Mouse (Mus musculus) cerebellum, adult 2 months (tissue): ENCODE measurements around the gene Zfp91. TPM values are rescaled to one million over a fixed set of nuclear protein-coding genes. Genes with fewer than 3 reads are reported as not detected.

ENCODE experiments used
- DNase-seq, 2 experiments: peaks; one replicate each; pipeline ENCODE4 v3.0.0; 2021
- H3K27ac ChIP-seq: fragments of 200-500 bp; 2 replicates; pipeline ENCODE4 v1.5.1; 2012; ENCODE audit warnings: low read length, control low read depth, inconsistent platforms; ENCODE audit not compliant: insufficient read depth
- H3K27me3 ChIP-seq: fragments of 200-500 bp; 2 replicates; pipeline ENCODE4 v1.6.1; 2012; ENCODE audit warnings: inconsistent platforms, mild to moderate bottlenecking, low read length, moderate library complexity; ENCODE audit not compliant: control insufficient read depth, insufficient read depth
- H3K4me1 ChIP-seq: fragments of 200-500 bp; 2 replicates; pipeline ENCODE4 v1.6.1; 2011; ENCODE audit warnings: low read length; ENCODE audit not compliant: control insufficient read depth, insufficient read depth
- H3K4me3 ChIP-seq: fragments of 200-500 bp; replicated peaks from 2 replicates; pipeline ENCODE3; 2011; ENCODE audit warnings: mild to moderate bottlenecking, low read depth, low read length, control low read depth; ENCODE audit not compliant: insufficient read depth
- CTCF ChIP-seq: fragments of 200-500 bp; IDR thresholded peaks from 2 replicates; pipeline ENCODE4 v1.5.1; 2011; ENCODE audit warnings: low read depth, mild to moderate bottlenecking, control low read depth, low read length, moderate library complexity, borderline replicate concordance; ENCODE audit not compliant: insufficient read depth
- POLR2A ChIP-seq: fragments of 200-500 bp; IDR thresholded peaks from 2 replicates; pipeline ENCODE4 v1.6.1; 2011; ENCODE audit warnings: low read length, control low read depth, borderline replicate concordance; ENCODE audit not compliant: insufficient read depth
- WGBS: fragments of 180-500 bp; shearing (Covaris S2); methylation state at CpG from one replicate; pipeline ENCODE4 v1.1.7; 2018; 5-methylcytosine and 5-hydroxymethylcytosine counted together
- polyA plus RNA-seq: library from polyadenylated mRNA; depleted of rRNA; stranded (reverse); fragments of >200 nt; gene quantifications from 2 replicates; pipeline ENCODE4 v1.2.3, GENCODE M21; 2012; rRNA removed

Gene Zfp91
- 57.6 TPM in 2 replicates for polyA plus RNA-seq

GRCm38 (mm10) chr19:12795511-12796327, at the start of gene Zfp91, which contains the start of gene Lpxn:
Gene Zfp91, minus strand, starts transcription at chr19:12796126.
Gene Lpxn, plus strand, starts transcription at chr19:12796193.
- Histone ChIP-seq H3K27me3 (no peaks in the 10 kb centered on the region), H3K4me1 (no peaks in the 10 kb centered on the region), H3K4me3 (peak within 1 kb of the TSS; percentile 91), H3K27ac (peak within 1 kb of the TSS; percentile 96)
- DNase-seq: peak; percentile 97 to 99
- TF ChIP-seq CTCF (no peak), POLR2A (peak; percentile 41; the same call in 1 of the 2 replicates)
- WGBS: under 1% methylated on average over 70 of the region's 76 CpGs

- WGBS: 92% methylated on average over 1 of the region's 1 CpGs
- DNase-seq: no peak
- H3K4me3 ChIP-seq: no peak overlapping the region
- no peaks in the 10 kb centered on the region for H3K4me1 ChIP-seq
- no peak overlapping the region for H3K27ac ChIP-seq
- H3K27me3 ChIP-seq: no peaks in the 10 kb centered on the region
- TF ChIP-seq POLR2A (no peak), CTCF (no peak)
Observed at GRCm38 (mm10) chr19:12838507-12838906, 42.6 kb upstream of the Zfp91 start.

- H3K27me3 ChIP-seq: no peaks in the 10 kb centered on the region
- 89% methylated on average over 3 of the region's 3 CpGs for WGBS
- no peak overlapping the region for H3K4me3 ChIP-seq
- DNase-seq: no peak
- TF ChIP-seq POLR2A (no peak), CTCF (no peak)
- no peak overlapping the region for H3K27ac ChIP-seq
- no peaks in the 10 kb centered on the region for H3K4me1 ChIP-seq
Observed at GRCm38 (mm10) chr19:12833625-12834024, 37.7 kb upstream of the Zfp91 start.

DNA sequence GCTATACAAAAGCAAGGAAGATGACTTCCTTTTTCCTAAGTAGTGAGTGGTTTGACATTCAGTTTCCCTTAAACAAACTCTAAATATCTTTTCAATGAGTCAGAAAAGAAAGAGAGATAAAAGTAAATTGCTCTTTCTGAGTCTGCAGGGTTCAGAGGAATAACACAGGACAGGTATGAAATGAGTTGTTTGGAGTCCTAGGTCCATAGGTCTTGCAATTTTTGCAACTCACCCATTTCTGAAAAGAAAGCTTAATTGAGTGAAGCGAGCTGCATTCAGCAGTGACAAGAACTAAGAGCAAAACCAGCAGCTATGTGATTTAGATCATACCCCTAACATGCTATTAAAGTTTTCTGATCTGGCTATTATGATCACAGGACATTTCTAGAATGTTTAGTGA, 35.6 kb upstream of the Zfp91 start:
- no peak overlapping the region for H3K4me3 ChIP-seq
- DNase-seq: no peak
- no peaks in the 10 kb centered on the region for H3K4me1 ChIP-seq
- H3K27ac ChIP-seq: no peak overlapping the region
- 59% methylated on average over 1 of the region's 1 CpGs for WGBS
- H3K27me3 ChIP-seq: no peaks in the 10 kb centered on the region
- TF ChIP-seq POLR2A: no peak
- no peak for TF ChIP-seq CTCF

- Histone ChIP-seq H3K27ac (no peak overlapping the region), H3K4me3 (no peak overlapping the region), H3K27me3 (no peaks in the 10 kb centered on the region), H3K4me1 (no peaks in the 10 kb centered on the region)
- DNase-seq: no peak
- WGBS: 64% methylated on average over 2 of the region's 2 CpGs
- no peak for TF ChIP-seq POLR2A
- TF ChIP-seq CTCF: no peak
Observed at GRCm38 (mm10) chr19:12830823-12831430, 35.0 kb upstream of the Zfp91 start.

- no peak for DNase-seq
- H3K4me3 ChIP-seq: no peak overlapping the region
- WGBS: 71% methylated on average over 4 of the region's 4 CpGs
- H3K27ac ChIP-seq: no peak overlapping the region
- no peaks in the 10 kb centered on the region for H3K4me1 ChIP-seq
- TF ChIP-seq CTCF (no peak), POLR2A (no peak)
- no peaks in the 10 kb centered on the region for H3K27me3 ChIP-seq
Observed at GRCm38 (mm10) chr19:12824549-12824948, 28.6 kb upstream of the Zfp91 start.

DNA sequence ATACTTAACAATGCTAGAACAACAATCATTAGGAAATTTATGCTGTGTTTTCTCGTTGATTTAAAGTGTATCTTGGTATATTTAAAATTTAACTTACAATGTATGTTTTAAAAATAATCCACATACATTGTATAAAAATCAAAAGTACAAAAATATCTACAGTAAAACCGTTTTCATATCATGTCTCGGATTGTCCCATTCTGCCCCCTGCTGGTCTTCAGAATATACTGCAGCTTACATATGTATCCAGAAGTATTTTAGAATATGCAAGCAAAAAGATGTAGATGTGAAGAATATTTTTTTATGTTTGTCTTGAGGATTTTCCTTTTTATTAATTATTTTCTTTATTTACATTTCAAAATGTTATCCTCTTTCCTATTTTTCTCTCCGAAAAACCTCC, 24.5 kb upstream of the Zfp91 start:
- no peak overlapping the region for H3K4me3 ChIP-seq
- H3K27ac ChIP-seq: no peak overlapping the region
- TF ChIP-seq CTCF (0 out of 2 replicates have a peak, but pooled peaks have one; percentile 19), POLR2A (no peak)
- H3K4me1 ChIP-seq: no peaks in the 10 kb centered on the region
- whole genome bisulfite sequencing: 31% methylated on average over 4 of the region's 4 CpGs
- peak in 1 of 2 experiments; percentile 25 for DNase-seq
- H3K27me3 ChIP-seq: no peaks in the 10 kb centered on the region
